Mouse (Mus musculus) ES-Bruce4 (cell line): ENCODE measurements around the gene Fgf2. TPM values are rescaled to one million over a fixed set of nuclear protein-coding genes. Genes with fewer than 3 reads are reported as not detected.

ENCODE experiments used
- H3K27ac ChIP-seq: 2 replicates; pipeline ENCODE4 v1.5.1; 2012; ENCODE audit warnings: low read length, inconsistent platforms; ENCODE audit not compliant: insufficient read depth
- H3K27me3 ChIP-seq: 2 replicates; pipeline ENCODE4 v1.6.1; 2012; ENCODE audit warnings: mild to moderate bottlenecking, low read length, inconsistent platforms; ENCODE audit not compliant: control insufficient read depth, poor library complexity, insufficient read depth, severe bottlenecking
- H3K36me3 ChIP-seq: 2 replicates; pipeline ENCODE4 v1.6.1; 2012; ENCODE audit warnings: inconsistent platforms, mild to moderate bottlenecking, low read length, moderate library complexity; ENCODE audit not compliant: control insufficient read depth, poor library complexity, insufficient read depth, severe bottlenecking
- H3K4me1 ChIP-seq: one replicate; pipeline ENCODE4 v1.8.1; 2011; ENCODE audit warnings: low read length; ENCODE audit not compliant: control insufficient read depth, insufficient read depth
- H3K4me3 ChIP-seq: 2 replicates; pipeline ENCODE4 v1.5.1; 2011; ENCODE audit warnings: low read depth, mild to moderate bottlenecking, low read length
- H3K9ac ChIP-seq: 2 replicates; pipeline ENCODE4 v1.6.1; 2012; ENCODE audit warnings: low read depth, mild to moderate bottlenecking, inconsistent platforms; ENCODE audit not compliant: poor library complexity, severe bottlenecking
- H3K9me3 ChIP-seq: replicated peaks from 2 replicates; pipeline ENCODE4 v1.6.1; 2012; ENCODE audit warnings: mild to moderate bottlenecking, low read length, inconsistent platforms; ENCODE audit not compliant: control insufficient read depth, poor library complexity, insufficient read depth, severe bottlenecking
- CTCF ChIP-seq: IDR thresholded peaks from one replicate; pipeline ENCODE4 v1.8.1; 2011; ENCODE audit warnings: low read depth, low read length
- EP300 ChIP-seq: IDR thresholded peaks from 2 replicates; pipeline ENCODE4 v1.6.1; 2011; ENCODE audit warnings: low read depth, low read length; ENCODE audit not compliant: insufficient read depth
- POLR2A ChIP-seq: IDR thresholded peaks from one replicate; pipeline ENCODE4 v1.8.1; 2011; ENCODE audit warnings: low read length; ENCODE audit not compliant: insufficient read depth
- polyA plus RNA-seq: library from polyadenylated mRNA; stranded (reverse); fragments of >200 nt; gene quantifications from 2 replicates; pipeline ENCODE4 v1.2.4, GENCODE M21; 2011; ENCODE audit warnings: low read depth; ENCODE audit not compliant: missing spikeins, insufficient read depth, insufficient read length

The Fgf2 gene
- polyA plus RNA-seq, 1 experiment, result 0.90 TPM

DNA sequence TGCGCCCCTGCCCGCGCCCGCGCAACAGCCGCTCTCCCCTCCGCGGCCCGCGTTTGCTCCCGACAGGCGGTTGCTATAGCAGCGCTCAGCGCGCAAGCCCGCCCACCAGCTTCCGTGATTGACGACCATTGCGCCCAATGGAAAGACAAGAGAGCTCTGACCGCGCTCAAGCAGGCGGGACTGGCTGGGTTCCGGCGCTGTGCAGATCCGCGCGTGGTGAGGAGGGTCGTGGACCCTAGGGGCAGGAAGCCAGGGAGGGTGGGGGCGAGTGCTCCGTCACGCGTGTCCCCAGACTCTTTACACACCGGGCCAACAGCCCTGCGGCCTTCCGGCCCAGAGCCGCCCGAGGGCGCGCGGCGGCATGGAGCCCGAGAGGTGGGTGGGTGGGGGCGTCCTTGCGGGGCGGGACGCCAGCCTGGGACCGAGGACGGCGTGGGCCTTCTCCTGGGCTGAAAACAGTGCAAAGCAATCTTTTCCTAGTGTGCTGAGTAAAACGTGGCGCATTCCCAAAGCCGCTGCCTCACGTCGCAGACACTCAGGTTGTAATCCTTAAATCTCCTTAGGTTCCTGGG is 35.7 kb upstream of the Fgf2 start, which contains the start of the genes Bbs12 and Cetn4:
Gene Bbs12 (plus strand): TSS at position 185 of the 572 bp plus-strand sequence.
Gene Cetn4 (minus strand): TSS at position 339 of the 572 bp plus-strand sequence.
- no peaks in the 10 kb centered on the region for H3K27me3 ChIP-seq
- H3K4me1 ChIP-seq, result peaks cover 5% of the 10 kb centered on the region

DNA sequence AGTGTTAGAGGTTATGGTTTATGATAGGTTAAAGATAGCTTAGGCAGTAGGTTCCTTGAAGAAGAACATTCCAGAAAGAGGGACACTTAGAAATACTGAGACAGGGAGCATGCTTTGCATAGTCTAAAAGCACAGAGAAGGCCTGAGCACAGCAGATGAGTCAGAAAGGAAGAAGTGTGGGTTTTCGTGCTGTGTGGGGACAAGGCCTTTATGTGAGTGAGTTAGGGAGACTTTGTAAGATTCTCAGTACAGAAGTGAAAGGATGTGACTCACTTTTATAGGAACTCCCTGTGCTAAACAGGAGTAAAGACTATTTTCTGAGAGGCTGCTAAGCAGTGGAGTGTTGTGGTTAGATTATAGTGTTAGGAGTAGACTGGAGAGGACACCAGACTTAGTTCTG is 34.8 kb upstream of the Fgf2 start:
- Histone ChIP-seq H3K27me3 (no peaks in the 10 kb centered on the region), H3K36me3 (no peaks in the 10 kb centered on the region), H3K27ac (no peak overlapping the region), H3K4me3 (no peak overlapping the region), H3K4me1 (peaks cover 5% of the 10 kb centered on the region), H3K9me3 (no peaks in the 10 kb centered on the region), H3K9ac (peak overlapping the region; percentile 73)
- TF ChIP-seq CTCF (no peak), POLR2A (no peak), EP300 (no peak)

More for the DNA sequence above, 35.7 kb upstream of the Fgf2 start, which contains the start of the genes Bbs12 and Cetn4:
- Histone ChIP-seq H3K9ac (peak within 1 kb of the TSS; percentile 73), H3K9me3 (no peaks in the 10 kb centered on the region), H3K36me3 (no peaks in the 10 kb centered on the region), H3K27ac (no peak within 1 kb of the TSS), H3K4me3 (peak within 1 kb of the TSS; percentile 95)
- no peak for TF ChIP-seq POLR2A
- TF ChIP-seq CTCF, result no peak

DNA sequence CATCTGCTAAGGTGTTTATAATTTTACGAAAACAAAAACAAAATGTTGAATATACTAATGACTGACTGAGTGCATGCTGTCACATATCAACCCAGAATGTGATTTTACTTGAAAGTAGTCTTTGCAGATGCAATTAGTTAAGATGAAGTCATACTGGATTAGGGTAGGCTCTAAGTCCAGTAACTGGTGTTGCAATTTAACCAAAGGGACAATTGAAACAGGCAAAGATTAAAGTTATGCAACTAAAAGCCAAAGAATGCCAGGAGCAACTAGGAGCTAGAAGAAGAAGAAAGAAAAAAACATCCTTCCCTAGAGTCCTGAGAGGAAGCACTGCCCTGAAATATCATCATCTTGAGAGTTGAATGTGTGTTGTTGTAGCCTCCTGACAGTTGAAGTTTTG is 31.9 kb upstream of the Fgf2 start:
- Histone ChIP-seq H3K27me3 (no peaks in the 10 kb centered on the region), H3K36me3 (no peaks in the 10 kb centered on the region; the same call in 1 of the 2 replicates), H3K4me3 (no peak overlapping the region), H3K9me3 (no peaks in the 10 kb centered on the region), H3K4me1 (peaks cover 5% of the 10 kb centered on the region), H3K27ac (no peak overlapping the region), H3K9ac (no peak overlapping the region)
- TF ChIP-seq CTCF (no peak), EP300 (no peak), POLR2A (no peak)

DNA sequence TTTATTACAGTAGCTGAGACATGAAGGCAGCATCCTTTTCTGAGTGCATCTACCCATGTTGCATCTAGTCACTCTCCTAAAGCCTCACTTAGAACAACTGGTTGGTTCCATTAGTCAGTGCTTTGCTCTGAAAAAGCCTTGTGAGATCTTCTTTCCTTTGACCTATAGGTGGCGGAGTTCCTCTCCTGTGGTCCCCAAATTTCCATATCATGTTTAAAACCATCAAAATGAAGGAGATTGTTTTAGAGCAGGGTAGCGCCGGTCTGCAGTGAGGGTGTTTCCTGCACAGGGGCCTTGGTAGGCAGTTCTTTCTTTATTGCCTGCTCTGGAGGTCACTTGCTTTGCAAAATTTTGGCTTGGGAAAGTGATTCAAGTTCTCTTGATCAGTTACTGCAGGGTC is 23.8 kb upstream of the Fgf2 start:
- H3K9ac ChIP-seq, result no peak overlapping the region
- no peak for TF ChIP-seq POLR2A
- TF ChIP-seq CTCF, result no peak
- no peak for TF ChIP-seq EP300
- H3K4me3 ChIP-seq, result no peak overlapping the region
- H3K36me3 ChIP-seq, result no peaks in the 10 kb centered on the region; the same call in 1 of the 2 replicates
- no peaks in the 10 kb centered on the region for H3K9me3 ChIP-seq
- H3K4me1 ChIP-seq, result no peaks in the 10 kb centered on the region
- H3K27ac ChIP-seq, result no peak overlapping the region
- no peaks in the 10 kb centered on the region for H3K27me3 ChIP-seq

DNA sequence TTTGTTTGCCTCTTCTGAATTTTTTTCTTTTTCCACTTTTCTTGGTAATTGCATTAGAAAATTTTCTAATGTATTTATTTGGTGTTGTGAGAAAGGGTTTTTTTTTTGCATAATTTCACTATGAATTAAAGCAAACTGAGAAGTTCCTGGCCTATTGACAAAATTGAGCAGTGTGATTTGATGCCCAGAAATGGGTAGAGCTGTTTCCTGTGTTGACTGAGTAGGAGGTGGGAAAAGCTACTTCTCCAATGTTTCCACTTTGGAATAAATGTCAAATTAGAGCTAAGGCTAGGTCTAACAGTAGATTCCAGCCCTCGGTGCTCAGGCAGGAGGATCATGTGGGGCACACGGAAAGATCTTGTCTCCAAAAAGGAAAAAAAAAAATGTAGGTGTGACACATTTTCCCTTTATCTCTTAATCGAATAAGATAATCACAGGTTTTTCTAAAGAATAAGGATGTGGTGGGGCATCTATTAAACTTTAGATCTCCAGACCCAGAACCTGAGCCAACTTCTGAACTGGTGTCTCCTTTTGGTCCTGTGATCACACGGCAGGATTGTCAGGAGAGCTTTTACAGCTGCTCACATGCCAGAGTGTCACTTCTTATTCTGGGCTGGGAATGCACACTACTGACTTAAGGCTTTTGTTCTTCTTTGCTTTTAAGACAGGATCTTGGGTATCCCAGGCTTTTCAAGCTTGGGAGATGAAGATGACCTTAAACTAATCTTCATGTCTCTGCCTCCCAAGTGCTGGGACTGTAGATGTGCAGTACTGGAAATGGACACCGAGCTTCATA is 22.6 kb upstream of the Fgf2 start:
- Histone ChIP-seq H3K36me3 (no peaks in the 10 kb centered on the region), H3K4me3 (no peak overlapping the region), H3K27me3 (no peaks in the 10 kb centered on the region), H3K9me3 (no peaks in the 10 kb centered on the region), H3K27ac (no peak overlapping the region), H3K9ac (no peak overlapping the region), H3K4me1 (no peaks in the 10 kb centered on the region)
- TF ChIP-seq POLR2A, result no peak
- TF ChIP-seq EP300, result no peak

DNA sequence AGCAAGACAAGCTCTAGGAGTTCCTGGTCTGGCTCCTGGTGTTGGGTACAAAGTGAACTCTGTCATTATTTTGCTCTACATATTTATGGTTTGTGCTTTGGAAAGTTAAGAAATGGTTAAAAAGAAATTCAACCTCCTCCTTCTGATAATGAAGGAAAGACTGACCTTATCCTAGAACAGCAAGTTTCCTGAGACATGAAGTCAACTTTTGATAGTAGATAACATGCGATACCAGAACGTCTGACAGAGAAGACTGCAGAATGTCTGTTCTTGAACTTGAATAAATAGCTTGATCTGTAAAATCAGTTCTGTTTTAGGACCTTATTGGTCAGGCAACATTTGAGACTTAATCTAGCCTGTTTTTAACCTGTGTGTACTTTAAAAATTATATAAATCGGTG is 21.5 kb upstream of the Fgf2 start:
- Histone ChIP-seq H3K27me3 (no peaks in the 10 kb centered on the region; the same call in 1 of the 2 replicates), H3K4me3 (no peak overlapping the region), H3K36me3 (no peaks in the 10 kb centered on the region), H3K9me3 (no peaks in the 10 kb centered on the region), H3K4me1 (no peaks in the 10 kb centered on the region), H3K9ac (no peak overlapping the region), H3K27ac (no peak overlapping the region)
- no peak for TF ChIP-seq CTCF
